Mouse (Mus musculus) gastrocnemius, adult 2 months (tissue): ENCODE measurements around the gene Wt1. TPM values are rescaled to one million over a fixed set of nuclear protein-coding genes. Genes with fewer than 3 reads are reported as not detected.

Experiments
- DNase-seq: peaks from one replicate; pipeline ENCODE4 v3.0.0; 2022
- H3K27ac ChIP-seq: fragments of 200-600 bp; 2 replicates; pipeline ENCODE4 v1.8.1; 2022; ENCODE audit warnings: mild to moderate bottlenecking
- H3K4me3 ChIP-seq: fragments of 200-600 bp; 2 replicates; pipeline ENCODE4 v1.8.1; 2022; ENCODE audit warnings: mild to moderate bottlenecking, moderate library complexity
- CTCF ChIP-seq: fragments of 200-600 bp; IDR thresholded peaks from 2 replicates; pipeline ENCODE4 v1.8.1; 2022; ENCODE audit warnings: antibody characterized with exemption, mild to moderate bottlenecking, moderate library complexity
- intact Hi-C: fragments of 180-260 bp; cut with DNase I; formaldehyde crosslinking; loops from one replicate; pipeline ENCODE4 v1.15.1; 2025
- total RNA-seq, 2 experiments: library from RNA; stranded (reverse); gene quantifications; 2 replicates each; pipeline ENCODE4 v1.2.3; 2021

The Wt1 gene
- total RNA-seq, 2 experiments from 2014 or later: not detected

GRCm38 (mm10) chr2:105168137-105168536 is 41.8 kb downstream of the Wt1 start:
- no peak overlapping the region for H3K27ac ChIP-seq
- no peak for TF ChIP-seq CTCF
- no peak for DNase-seq
- no peak overlapping the region for H3K4me3 ChIP-seq
- intact Hi-C loops: no loop called here

DNA sequence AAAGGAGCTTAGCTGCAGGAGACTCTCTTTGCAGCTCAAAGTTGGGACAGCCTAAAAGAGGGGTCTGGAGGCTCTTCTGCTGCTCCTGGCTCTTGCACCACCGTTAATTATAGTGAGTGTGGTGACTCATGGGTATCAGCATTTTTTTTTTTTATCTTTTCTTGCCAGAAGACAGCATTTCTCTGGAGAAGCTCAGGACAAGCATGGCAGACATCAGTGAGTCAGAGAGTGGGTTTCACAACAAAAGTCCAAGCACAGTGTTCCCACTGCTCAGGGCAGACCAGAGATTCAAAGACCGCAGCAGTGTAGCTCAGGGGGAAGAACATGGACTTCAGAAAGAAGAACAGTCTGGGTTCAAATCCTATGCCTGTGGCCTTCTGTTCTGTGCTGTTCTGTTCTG is 47.9 kb downstream of the Wt1 start:
- no peak for TF ChIP-seq CTCF
- no peak overlapping the region for H3K4me3 ChIP-seq
- H3K27ac ChIP-seq: no peak overlapping the region
- intact Hi-C loops: no loop called here
- DNase-seq: no peak

- no peak for TF ChIP-seq CTCF
- DNase-seq: no peak
- Histone ChIP-seq H3K4me3 (no peak overlapping the region), H3K27ac (no peak overlapping the region)
- intact Hi-C loops: no loop called here
Observed at GRCm38 (mm10) chr2:105178871-105179270, 52.5 kb downstream of the Wt1 start.

DNA sequence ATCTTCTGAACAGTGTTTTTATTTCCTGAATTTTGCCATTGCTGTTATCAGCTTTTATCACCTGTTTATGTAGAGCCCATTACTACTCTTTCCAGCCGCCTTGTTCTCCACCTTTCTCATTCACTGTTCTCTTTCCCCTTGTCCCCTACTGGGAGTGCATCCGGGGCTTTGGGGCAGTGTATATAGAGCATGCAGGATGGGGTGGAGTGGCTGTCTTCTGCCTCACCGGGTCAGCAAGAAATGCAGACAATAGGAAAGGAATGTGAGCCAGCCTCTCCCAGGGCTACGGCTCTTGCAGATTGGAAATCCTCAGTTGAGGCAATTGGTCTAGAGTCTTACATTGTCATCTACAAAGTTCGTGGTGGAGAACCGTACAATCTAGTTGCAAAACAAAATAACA is 56.2 kb downstream of the Wt1 start:
- Histone ChIP-seq H3K4me3 (no peak overlapping the region), H3K27ac (no peak overlapping the region)
- intact Hi-C loops: no loop called here
- TF ChIP-seq CTCF: no peak
- DNase-seq: no peak

DNA sequence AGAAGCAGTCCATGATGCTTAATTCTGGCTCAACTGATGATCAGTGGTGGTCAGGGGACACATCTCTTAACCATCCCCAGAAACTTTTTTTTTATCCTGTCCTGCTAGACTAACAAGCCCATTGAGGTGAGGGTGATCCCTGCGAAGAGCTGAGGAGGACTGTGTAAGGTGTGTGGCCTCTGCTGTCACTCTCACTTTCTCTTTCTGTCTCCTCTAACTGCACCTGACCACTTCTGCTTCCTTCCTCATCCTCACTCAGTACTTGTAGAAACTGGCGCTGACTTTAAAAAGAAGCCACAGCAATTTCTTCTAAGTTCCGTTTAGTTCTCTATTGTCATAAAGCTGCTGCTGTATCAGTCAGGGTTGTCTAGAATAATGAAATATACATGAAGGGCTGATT is 58.8 kb downstream of the Wt1 start:
- Histone ChIP-seq H3K27ac (no peak overlapping the region), H3K4me3 (no peak overlapping the region)
- DNase-seq: no peak
- no peak for TF ChIP-seq CTCF
- intact Hi-C loops: no loop called here

DNA sequence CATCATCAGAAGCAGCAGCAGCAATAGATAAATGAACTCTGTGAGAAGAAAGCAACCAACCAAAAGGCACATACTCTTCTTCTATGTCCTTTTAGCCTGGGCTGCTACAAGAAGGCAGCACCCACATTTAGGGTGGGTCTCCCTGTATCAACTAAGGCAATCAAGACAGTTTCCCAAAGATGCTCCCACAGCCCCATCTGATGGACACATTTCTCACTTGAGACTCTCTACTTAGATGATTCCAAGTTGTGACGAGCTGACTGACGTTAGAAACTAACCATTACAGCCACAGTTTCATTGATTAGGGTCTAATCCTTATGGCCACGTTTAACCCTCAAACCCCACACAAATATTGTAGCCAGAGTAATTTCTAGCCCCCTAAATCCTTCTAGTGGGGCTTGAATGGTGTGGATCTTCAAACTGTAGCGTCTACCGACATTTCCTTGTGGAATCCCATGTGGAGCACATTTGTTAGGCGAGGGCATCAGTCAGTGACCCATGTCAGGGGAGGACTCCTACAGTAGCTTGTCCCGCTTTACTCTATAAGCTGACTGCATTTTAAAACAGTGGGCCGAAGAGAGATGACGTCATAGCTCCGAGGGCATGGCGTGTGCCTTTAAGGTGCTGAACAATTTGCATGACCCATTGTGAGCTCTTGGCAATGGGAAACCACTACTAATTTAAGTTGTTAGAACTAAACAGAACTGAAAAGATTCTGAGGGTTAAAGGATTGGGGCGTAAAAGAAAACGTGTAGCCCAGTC is 59.6 kb downstream of the Wt1 start:
- Histone ChIP-seq H3K4me3 (no peak overlapping the region), H3K27ac (no peak overlapping the region)
- no peak for DNase-seq
- no peak for TF ChIP-seq CTCF
- intact Hi-C loops: no loop called here

- TF ChIP-seq CTCF: no peak
- intact Hi-C loops: no loop called here
- H3K27ac ChIP-seq: no peak overlapping the region
- no peak for DNase-seq
- H3K4me3 ChIP-seq: no peak overlapping the region
Observed at GRCm38 (mm10) chr2:105186591-105186990, 60.3 kb downstream of the Wt1 start.

GRCm38 (mm10) chr2:105188182-105188581 is 61.9 kb downstream of the Wt1 start:
- no peak for DNase-seq
- peak; percentile 55 for TF ChIP-seq CTCF
- intact Hi-C loops: no loop called here
- no peak overlapping the region for H3K4me3 ChIP-seq
- no peak overlapping the region for H3K27ac ChIP-seq

GRCm38 (mm10) chr2:105189352-105189751 is 63.0 kb downstream of the Wt1 start:
- no peak overlapping the region for H3K4me3 ChIP-seq
- peak; percentile 39 for TF ChIP-seq CTCF
- no peak overlapping the region for H3K27ac ChIP-seq
- intact Hi-C loops: no loop called here
- no peak for DNase-seq

DNA sequence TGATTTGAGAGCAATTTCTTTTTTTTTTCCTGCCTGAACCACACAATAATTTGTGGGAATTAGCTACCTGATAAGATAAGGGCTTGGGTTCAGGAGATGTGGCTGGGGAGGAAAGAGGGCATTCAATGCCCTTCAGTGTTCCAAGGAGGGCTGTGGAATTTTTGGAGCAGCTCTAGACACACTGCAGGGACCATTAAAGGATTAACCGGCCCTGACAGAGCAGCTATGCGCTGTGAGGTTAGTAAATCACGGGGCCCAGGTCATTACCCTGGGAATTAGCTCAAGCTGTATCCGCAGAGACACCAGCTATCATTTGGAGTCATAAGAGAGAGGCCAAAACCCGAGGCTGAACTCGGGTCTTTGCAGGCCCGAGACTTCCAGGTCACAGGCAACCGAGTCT is 73.8 kb downstream of the Wt1 start:
- DNase-seq: no peak
- Histone ChIP-seq H3K27ac (no peak overlapping the region), H3K4me3 (no peak overlapping the region)
- intact Hi-C loops: no loop called here
- TF ChIP-seq CTCF: no peak

DNA sequence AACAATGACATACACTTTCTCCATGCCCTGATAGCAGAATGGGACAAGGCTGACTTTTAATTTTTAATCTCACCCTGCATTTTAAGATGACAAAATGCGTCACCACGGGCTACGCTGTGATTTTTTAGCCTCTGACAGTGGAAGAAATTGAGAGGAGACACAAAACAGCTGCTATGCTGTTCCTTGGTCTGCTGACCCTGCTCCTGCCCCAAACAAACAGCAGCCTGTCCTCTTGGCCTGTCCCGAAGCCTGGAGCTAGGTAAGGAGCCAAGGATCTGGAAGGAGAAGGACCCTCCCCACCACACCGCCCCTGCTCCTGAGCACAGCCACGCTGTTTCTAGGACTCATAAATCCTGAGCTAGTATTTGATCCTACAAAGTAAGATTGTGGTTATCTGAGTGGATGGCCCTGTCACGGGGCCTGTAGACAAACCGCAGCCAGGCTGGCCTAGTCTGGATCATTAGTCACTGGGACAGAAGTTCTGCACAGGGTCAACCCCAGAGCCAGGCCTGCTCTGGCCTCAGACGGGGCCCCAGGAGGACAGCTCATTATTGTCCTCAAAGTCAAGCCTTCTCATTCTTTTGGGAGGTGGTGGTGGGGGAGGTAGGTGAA is 80.3 kb downstream of the Wt1 start:
- Histone ChIP-seq H3K4me3 (no peak overlapping the region), H3K27ac (no peak overlapping the region)
- intact Hi-C loops: no loop called here
- TF ChIP-seq CTCF: no peak
- DNase-seq: no peak

DNA sequence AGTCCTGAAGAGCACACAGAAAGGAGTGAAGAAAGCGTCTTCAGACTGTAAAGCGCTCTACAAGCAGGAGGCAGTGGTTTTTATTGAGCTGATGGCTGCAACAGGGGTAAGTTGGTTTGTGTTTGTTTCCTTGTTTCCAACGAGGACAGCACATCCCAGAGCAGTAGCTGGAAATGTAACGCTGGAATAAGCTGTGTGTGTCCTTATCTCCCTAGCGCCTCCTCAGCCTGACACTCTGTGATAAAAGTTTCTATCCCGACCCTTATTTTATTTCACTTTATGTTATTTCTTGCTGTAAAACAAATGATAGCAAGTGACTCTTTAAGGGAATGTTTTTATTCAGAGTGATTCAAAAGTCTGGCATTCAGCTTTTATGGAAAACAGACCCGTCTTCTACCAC is 86.5 kb downstream of the Wt1 start:
- Histone ChIP-seq H3K4me3 (no peak overlapping the region), H3K27ac (no peak overlapping the region)
- TF ChIP-seq CTCF: no peak
- intact Hi-C loops: no loop called here
- no peak for DNase-seq

DNA sequence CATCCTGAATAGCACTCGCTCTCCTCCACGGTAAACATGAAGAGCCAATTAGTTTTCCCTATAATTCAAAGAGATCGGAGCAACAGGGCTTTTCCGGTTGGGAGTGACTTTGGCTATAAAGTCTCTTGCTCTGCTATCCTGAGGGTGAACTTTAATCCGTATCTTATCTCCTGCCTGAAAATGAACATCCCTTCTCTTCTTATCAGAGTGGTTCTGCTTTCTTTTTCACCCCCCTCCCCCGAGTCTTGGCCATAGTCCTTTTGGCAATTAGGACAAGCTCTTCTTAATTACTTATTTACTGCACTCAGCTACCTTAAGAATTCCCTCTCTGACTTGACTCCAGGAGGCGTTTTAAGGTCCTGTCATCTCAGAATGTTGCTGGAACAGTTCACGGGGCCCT is 89.6 kb downstream of the Wt1 start:
- DNase-seq: no peak
- Histone ChIP-seq H3K4me3 (no peak overlapping the region), H3K27ac (no peak overlapping the region)
- no peak for TF ChIP-seq CTCF
- intact Hi-C loops: no loop called here

GRCm38 (mm10) chr2:105219229-105219628 is 92.9 kb downstream of the Wt1 start:
- Histone ChIP-seq H3K4me3 (no peak overlapping the region), H3K27ac (no peak overlapping the region)
- TF ChIP-seq CTCF: no peak
- no peak for DNase-seq
- intact Hi-C loops: no loop called here
